Mouse (Mus musculus): ENCODE results near the gene Map3k4.
"Not testable (repeated sequence)": the region's sequence is repeated elsewhere in the genome, so short reads cannot be mapped to it uniquely, and the experiment has no call there.

The Map3k4 gene

DNA sequence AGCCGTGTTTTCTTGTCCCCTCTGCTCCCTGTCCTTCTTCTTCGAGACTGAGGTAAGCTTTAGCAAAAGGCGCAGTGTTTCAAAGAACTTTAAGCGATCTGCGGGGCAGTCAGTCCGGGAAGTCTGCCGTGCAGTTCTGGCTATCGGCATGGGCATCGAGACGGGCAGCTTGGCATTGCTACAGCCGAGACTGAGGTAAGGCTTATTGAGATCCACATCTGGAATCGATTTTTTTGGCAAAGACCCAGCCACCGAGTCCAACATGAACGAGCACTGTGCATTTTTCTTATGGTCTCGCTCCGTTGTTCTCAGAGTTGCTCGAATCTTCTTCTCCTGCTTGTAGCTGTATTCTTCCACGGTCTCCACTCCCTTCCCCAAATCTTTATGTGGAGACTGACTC lies 46.8 kb downstream of the Map3k4 start:
- no peak for DNase-seq (ENCODE audit: low spot score)

DNA sequence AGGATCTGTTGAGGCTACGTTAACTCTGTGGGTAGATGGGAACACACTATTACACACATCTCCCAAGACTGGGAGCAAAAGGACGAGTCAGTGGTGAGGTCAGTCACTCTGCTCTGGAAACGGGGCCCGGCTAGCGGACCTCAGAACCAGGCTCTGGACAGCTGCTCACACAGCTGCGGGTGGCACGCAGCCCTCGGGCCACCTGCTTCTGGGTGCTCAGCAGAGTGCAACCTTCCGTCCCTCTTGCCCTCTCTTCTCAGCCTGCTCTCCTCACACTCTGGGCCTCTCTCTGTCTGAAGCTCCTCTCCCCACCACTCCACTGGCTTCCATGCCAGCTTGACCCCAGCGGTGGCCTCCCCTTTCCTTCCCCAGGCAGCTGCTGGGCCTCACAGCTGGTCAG lies 50.1 kb downstream of the Map3k4 start:
- no peak for DNase-seq (ENCODE audit: low spot score)

DNA sequence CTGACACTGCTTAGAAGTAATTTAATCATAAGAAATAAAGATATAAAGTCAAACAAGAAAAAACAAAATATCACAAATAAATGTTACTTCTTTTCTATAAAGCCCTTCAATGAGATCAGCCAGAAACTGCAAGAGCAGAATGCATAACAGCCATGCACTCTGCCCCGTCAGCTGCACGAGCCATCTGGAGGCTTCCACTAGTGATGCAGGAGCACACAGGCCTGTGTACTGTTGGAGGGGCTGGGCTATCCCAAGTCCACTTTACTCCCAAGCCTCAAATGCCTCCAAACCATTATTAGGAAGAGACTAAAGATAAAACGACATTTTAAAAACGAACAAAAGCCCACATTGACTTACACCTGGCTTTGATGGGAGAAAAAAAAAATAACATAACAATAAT lies 50.5 kb downstream of the Map3k4 start:
- no peak for DNase-seq (ENCODE audit: low spot score)

DNA sequence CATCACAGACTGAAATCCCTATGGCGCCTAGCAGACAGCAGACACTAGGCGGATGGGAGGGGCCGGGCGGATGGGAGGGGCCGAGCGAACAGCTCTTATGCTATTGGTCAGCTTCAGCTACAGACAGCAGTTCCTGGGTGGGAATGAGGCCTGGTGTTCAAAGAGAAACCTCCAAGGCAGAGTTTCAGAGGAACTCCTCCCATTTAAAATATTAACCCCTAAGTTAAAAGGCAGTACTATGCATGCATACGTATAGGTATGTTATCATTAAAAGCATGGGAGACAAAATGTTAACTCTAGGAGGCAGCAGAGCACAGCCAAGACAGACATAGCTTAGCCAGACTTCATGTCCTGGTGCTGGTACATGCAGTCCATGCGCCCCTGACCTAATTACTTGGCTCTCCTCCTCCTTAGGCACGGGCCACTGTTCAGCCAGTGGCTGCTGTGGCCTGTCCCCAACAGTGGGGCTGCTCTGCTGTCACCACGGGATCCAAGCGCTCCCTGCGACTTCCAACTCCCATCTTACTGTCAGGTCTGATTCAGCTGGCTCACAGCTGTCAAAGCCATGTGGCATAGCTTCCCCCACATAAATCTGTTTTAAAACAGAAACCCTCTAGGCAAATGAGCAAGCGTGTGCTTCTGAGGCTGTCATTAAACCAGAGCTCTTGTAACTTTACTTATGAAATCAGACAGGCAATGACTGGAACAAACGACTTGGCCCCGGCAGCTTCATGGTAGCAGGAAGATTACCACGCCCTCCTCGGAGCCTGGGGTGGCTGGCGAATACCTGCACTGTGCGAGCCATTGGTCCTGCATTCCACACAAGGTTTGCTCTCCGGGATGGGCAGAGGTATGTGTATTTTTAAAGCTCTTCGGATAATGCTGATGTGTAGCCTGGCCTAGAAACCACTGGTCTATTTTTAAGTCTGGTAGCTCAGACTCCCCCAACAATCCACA lies 52.3 kb downstream of the Map3k4 start:
- DNase-seq (ENCODE audit: low spot score): no peak

DNA sequence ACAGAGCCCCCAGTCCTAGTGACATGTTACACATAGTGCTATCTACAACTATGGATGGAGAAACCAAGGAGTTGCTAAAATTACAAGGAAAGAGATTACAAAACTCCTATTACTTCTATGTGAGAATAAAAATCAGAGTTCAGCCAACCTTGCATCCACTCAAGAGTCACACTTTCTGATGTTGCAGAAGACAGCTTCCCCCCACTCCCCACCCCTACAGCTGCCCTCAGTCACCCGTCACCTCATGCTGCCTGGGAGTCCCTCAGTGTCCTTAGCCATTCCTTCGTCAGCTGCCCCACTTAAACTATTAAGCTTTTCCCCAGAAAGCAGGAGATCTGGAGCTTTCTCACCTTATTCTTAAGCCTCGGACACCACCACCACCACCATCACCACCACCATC lies 54.3 kb downstream of the Map3k4 start:
- no peak for DNase-seq (ENCODE audit: low spot score)

DNA sequence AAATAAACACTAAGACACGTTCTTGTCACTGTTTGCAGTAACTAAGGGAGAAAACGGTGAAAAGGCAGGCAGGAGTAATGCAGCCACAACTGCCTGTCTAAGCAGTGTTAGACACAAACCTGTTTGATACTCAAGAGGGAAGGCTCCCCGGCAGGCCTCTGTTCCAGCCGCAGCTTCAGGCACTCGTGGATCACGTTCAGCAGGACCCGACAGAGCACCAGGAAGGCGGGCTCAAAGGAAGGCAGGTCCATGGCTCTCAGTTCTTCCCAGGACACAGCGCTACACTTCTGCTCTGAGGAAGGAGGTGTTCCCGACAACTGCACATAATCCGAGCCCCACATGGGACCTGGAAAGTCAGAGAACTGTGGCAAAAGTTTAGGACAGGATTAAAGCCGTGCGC lies 54.8 kb downstream of the Map3k4 start:
- no peak for DNase-seq (ENCODE audit: low spot score)

DNA sequence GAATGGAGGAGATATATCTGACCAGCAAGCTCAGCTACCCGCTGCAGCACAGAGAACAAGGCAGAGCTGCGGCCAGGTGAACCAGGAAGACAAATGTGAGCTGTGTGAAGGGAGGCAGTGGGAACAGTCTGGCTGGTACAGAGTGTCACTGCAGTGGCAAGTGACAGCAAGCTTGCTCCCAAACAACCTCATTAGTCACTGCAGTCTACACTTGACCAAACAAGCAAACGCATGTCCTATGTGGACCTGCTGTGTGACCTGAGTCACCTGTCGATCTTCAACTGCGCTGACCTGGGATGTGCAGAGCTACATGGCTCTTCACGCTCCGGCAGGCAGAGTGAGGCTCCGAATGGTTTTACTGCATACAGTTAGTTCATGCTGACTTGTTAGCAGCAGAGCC lies 55.7 kb downstream of the Map3k4 start:
- DNase-seq (ENCODE audit: low spot score): no peak

DNA sequence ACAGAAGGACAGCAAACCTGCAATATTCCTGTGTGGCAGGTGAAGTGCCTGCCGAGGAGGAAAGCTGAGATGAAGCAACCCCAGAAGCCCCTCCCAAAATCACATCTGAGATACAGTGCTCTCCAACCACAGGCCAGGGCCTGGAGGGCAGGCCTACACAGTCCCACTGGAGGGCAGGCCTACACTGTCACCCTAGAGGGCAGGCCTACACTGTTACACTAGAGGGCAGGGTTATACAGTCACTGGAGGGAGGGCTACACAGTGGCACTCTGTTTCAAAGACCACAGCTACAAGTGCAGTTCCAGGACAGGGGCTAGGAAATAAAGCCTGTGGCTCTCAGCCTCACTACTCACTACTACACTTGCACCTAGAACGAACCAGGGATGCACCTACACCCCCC lies 56.7 kb downstream of the Map3k4 start:
- DNase-seq (ENCODE audit: low spot score): peak; percentile 42

DNA sequence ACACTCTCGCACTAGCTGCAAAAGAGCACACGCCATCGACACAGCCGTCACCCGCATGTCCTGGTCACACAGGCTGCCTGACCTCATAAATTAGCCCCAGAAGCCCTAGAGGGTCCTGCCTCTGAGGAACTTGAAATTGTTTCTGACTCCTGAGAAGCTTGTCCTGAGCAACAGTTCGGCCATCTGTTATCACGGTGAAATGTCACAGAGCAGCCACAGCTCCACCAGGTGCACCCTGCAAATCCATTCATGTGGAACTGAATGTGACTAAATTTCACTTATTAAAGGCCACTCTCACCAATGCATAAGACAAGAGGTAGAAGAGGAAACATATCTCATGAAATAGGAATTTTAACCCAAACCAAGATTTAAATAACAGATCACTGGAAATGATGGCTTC lies 57.2 kb downstream of the Map3k4 start:
- no peak for DNase-seq (ENCODE audit: low spot score)

DNA sequence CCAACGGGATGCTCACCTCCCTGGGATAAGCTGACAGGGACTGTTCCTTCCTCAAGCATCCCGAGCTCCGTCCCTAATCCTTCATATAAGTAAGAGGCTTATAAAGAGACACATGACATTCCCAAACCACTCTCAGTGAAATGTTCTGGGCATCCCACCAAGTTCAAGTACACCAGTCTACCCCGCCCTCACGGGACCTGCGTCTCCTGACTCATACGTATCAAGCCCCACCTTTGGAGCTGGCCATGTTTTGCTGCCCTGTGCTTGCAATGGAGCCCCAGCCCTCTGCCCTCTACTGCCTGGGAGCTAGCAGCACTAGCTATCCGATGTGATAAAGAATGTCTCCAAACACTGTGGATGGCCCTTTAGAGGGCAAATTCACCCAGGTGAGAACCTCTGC lies 58.6 kb downstream of the Map3k4 start:
- no peak for DNase-seq (ENCODE audit: low spot score)

DNA sequence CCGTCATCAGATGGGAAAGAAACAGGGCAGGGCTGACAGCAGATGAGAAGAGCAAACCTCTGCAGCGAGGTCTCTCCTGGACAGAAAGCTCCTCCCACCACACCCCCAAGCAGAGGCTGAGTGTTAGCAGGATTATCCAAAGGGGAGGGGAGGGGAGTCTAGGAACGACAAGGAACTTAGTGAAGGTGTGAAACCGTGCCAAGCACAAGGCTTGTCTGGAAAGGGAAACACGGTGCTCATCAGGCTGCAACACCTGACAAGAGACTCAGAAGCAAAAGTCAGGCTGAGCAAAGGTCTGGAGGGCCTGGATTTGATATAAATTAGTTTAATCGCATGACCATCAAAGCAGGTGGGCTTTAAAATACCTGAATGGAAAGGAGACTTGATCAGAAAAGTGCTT lies 60.1 kb downstream of the Map3k4 start:
- no peak for DNase-seq (ENCODE audit: low spot score)

DNA sequence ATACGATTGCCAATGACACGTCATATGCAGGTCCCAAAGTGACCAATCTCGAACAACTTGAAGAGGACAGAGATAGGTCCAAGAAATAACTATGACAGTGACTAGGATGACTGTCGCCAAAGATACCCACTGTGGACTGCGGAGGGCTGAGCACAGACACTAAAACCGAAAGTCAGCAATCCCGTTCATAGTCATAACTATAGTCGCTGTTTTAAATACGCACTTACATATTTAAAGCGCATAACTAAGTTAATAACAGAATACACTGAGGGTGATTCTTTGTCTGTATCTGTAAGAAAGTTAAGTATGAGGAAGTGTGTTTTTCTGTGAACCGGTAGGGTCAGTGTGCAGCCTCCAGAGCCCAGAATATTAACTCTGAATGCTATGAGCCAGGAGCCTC lies 62.5 kb downstream of the Map3k4 start:
- no peak for DNase-seq (ENCODE audit: low spot score)

DNA sequence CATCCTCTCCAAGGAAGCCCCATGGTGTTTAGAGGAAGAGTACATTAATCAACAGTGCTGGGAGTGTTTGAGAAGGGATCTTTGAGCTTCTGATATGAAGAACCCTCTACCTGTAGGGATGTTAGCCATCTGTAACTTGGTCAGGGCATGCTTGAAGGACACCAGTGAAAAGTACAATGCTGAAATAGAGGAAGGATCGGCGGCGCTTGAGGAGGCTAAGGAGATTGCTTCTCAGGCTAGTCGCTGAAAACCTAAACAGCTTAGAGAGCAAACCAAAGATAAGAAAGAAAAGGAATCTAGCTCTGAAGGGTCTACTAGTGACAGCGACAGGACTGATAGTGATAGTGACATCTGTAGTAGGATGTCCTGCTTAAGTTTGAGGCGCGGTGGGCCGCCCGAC lies 68.0 kb downstream of the Map3k4 start:
- no peak for DNase-seq (ENCODE audit: low spot score)

DNA sequence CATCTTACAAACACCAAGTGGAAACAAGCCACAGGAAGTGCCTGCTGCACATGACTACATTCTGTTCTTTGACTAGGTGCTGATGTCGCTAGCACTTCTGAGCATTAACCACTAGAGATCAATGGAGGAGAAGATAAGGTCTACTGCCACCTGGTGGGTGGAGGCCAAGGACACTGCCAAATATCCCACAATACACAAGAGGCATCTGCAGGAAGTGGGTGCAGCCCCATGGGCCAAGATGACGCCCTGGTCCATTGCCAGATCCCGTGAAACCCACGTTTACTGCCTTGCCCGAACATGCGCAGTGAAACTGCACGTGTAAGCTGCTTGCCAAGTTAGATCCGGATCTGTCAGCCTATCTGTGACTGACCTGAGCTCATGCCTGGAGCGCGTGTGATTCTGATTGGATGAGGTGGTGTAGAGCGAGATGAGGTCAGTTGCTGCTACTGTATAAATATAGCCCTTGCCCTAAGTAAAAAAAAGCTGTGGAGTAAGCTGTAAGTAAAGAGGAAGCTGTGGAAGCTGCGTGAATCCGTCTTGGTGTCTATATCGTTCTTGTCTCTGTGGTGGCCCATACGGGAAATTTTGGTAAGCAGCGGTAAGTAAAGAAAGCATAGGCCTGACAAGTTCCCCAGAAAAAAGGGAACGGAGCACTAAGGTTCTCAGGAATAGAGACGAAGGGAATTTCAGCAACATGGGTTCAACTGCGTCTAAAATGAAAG lies 68.7 kb downstream of the Map3k4 start:
- DNase-seq (ENCODE audit: low spot score): no peak

DNA sequence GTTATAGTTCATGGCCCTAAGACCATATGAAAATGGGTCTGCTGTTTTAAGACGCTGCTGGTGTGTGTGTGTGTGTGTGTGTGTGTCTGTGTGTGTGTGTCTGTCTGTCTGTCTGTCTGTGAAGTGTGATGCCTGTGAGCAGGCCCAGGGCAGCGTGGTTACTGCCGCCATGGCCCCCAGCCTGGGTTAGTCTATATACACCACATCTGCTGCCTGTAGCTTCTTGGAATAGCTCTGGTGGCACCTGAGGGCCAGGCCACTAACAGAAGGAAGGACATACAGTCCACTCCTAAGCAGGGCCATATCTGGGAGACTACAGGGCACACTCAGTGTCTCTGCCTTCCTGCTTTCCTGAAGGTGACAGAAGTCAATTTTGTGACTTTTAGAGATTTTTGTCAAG lies 77.9 kb downstream of the Map3k4 start:
- DNase-seq (ENCODE audit: low spot score): no peak

DNA sequence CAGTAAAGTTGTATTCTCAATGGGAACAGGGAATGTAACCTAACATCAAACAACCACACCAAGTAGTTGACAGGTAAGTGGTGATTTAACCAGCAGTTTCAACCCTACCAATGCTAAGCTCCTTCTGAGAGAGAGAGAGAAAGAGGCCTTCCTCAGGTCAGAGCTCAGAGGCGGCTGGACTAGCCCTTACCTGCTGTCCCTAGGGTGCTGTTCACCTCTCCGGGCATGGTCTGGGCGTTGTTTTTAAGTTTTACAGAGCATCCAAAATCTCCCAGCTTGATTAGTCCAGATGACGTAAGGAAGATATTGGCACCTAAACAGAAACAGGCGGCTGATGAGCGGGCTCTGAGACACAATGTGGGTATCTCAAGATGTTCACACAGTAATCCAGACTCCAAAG lies 85.9 kb downstream of the Map3k4 start:
- no peak for DNase-seq (ENCODE audit: low spot score)

DNA sequence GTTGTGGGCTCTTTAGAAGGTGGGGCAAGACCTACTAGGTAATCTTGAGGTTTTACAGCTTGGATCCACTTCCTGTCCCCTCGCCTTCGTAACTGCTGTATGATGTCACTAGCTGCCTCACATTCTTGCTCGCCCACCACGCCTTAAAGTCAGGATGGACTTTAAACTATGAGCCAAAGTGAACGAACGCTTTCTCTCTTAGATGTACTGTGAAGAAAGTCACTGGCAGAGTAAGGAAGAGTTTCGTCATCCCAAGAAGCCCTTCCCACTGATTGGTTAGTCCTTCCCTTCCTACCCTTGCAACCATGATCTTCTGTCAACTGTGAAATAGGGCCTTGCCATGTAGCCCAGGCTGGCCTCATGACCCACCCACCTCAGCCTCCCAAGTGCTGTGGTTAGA lies 87.5 kb downstream of the Map3k4 start:
- DNase-seq (ENCODE audit: low spot score): no peak

DNA sequence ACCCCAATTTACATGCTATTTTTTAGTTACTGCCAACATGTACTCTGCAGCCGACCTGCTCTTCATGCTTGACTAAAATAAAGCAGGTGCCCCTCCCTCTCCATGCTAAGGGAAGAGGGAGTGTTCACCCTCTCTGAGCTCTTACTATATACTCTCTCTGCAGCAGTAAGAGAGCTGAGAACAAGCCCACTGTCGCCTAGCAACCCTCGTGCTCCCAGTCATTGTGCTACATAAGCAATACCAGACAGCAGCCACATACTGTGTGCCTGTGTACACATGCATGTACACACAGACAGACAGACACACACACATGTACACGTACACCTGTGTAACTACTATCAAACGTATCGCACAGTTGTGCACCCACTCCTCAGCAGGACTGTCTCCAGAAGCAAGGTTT lies 88.4 kb downstream of the Map3k4 start:
- no peak for DNase-seq (ENCODE audit: low spot score)

DNA sequence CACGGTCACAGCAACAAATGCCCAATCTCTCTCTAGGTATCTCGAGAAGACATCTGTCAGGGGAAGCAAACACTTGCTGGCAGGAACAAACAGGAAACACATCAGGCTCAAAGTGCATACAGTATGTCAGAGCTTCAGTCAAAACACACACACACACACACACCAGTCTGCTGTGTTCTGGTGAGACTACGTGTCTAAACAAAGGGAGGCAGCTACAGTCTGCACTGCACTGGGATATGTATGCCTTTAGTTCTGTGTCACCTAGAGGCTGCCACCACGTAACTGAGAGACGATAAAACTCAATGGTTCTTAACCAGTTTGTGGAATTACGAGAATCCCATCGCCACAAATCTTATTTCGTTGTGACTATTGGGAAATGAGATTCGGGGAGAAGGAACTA lies 88.8 kb downstream of the Map3k4 start:
- no peak for DNase-seq (ENCODE audit: low spot score)

DNA sequence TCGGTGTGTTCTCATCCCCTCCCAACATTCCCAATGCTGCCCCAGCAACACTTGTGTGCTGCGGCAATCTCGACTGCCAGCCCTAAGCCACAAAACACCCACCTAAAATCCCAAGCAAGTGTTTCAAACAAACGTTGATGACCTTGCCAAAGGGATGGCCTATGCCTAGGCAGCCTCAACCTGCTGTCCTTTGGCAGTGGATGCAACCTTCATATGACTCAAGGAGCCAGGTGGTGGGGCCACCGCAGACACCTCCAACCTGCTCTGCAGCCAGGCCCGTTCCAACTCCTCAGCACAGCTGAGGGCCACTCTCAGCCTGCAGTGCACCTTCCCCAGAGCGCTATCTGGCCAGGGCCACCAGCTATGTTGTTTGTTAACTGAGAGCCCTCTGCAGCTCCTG lies 90.1 kb downstream of the Map3k4 start:
- no peak for DNase-seq (ENCODE audit: low spot score)

DNA sequence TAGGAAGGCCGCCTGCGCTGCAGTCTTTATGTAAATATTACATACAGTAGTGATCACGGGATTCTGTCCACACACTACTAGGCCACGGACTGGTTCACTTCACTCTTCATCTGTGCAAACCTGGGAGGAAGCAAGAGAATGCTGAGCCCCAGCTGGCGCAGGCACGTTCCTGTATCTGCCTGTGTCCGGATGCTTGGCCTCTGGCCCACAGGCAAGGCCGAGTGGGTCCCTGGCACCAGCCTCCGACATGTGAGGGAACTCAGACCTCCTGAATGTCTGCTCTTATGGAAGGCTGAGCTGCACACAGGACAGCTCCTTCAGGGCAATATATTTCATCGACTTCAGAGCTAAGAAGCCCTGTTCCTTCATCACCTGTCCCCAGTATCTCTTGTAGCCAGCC lies 90.6 kb downstream of the Map3k4 start:
- no peak for DNase-seq (ENCODE audit: low spot score)

DNA sequence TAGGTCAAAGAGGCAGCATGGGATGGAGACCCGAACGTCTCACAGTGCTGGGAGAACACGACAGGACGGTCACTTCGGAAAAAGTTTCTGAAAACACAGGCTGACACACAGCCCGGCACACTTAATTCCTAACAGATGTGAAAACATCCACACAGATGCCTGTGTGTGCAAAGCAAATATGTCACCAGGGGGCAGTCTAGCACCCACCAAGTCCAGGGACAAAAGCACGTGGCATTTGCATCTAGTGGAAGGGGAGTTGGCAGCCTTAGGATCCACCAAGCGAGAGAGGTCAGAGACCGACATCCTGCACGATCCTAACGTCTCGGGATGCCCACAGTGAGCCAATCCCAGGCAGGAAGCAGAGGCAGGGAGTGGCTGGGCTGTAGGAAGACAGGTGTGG lies 92.0 kb downstream of the Map3k4 start:
- peak; percentile 41 for DNase-seq (ENCODE audit: low spot score)

DNA sequence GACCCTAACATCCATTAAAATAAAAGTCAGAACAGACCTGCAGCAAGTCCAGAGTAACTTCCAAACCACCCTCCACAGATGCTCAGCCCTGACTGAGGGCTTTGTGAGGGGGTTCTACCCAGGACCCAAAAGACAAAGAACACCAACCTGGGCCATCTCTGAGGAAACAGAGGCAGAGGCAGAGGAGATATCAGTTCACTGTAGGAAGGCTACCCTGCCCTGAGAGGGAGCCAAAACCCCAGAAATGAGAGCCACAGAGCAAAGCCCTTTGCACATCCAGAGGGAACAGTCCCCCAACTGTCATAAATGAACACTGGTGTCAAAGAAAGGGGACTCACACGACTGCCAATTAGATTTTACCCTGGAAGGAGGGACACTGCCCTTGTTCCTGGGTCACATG lies 93.4 kb downstream of the Map3k4 start:
- no peak for DNase-seq (ENCODE audit: low spot score)

DNA sequence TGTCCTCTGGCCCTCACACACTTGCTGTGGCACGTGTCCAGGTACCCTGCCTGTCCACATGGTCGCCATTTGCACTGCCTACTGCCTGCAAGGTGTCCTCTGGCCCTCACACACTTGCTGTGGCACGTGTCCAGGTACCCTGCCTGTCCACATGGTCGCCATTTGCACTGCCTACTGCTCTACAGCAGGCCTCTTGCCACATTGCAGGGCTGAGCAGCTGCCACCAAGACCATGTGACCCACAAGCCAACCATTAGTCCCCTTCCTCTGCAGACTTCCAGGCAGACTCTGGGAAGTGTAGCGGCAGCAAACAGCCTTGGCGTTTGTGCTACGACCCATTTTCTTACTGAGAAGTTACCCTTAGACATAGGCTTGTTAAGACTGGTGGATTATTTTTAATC lies 94.0 kb downstream of the Map3k4 start:
- not testable (repeated sequence) for DNase-seq (ENCODE audit: low spot score)

Data from MN1 (cell line).